Mouse (Mus musculus) lung, postnatal 0 days (tissue): Measurements from ENCODE around the gene Gm20403. TPM values are rescaled to one million over a fixed set of nuclear protein-coding genes. Genes with fewer than 3 reads are reported as not detected.

Source experiments
- ATAC-seq: fragments of 200-750 bp; cut with Nextera tagmentation; 2 replicates; pipeline ENCODE4 v1.8.0; 2017; ENCODE audit warnings: moderate library complexity
- DNase-seq: peaks from one replicate; pipeline ENCODE4 v3.0.0-alpha.2; 2016; ENCODE audit warnings: low spot score
- H3K27ac ChIP-seq: fragments of 300-500 bp; sonication (generic); 2 replicates; pipeline ENCODE4 v1.5.1; 2014; ENCODE audit warnings: antibody characterized with exemption, mild to moderate bottlenecking, low read length, mixed read lengths
- H3K27me3 ChIP-seq: fragments of 300-500 bp; sonication (generic); replicated peaks from 2 replicates; pipeline ENCODE4 v1.6.1; 2014; ENCODE audit warnings: low read length, mixed read lengths; ENCODE audit not compliant: insufficient read depth
- H3K36me3 ChIP-seq: fragments of 300-500 bp; sonication (generic); 2 replicates; pipeline ENCODE4 v1.6.1; 2014; ENCODE audit warnings: low read length, mixed read lengths; ENCODE audit not compliant: insufficient read depth
- H3K4me1 ChIP-seq: fragments of 300-500 bp; sonication (generic); 2 replicates; pipeline ENCODE4 v1.6.1; 2014; ENCODE audit warnings: antibody characterized with exemption, low read depth, low read length, mixed read lengths; ENCODE audit not compliant: insufficient read depth
- H3K4me2 ChIP-seq: fragments of 300-500 bp; sonication (generic); replicated peaks from 2 replicates; pipeline ENCODE4 v1.6.1; 2014; ENCODE audit warnings: low read depth, mild to moderate bottlenecking, low read length, moderate library complexity, mixed read lengths
- H3K4me3 ChIP-seq: fragments of 300-500 bp; sonication (generic); 2 replicates; pipeline ENCODE4 v1.5.1; 2014; ENCODE audit warnings: low read depth, low read length
- H3K9ac ChIP-seq: fragments of 300-500 bp; sonication (generic); replicated peaks from 2 replicates; pipeline ENCODE4 v1.6.1; 2014; ENCODE audit warnings: low read depth, mild to moderate bottlenecking
- H3K9me3 ChIP-seq: fragments of 300-500 bp; sonication (generic); 2 replicates; pipeline ENCODE4 v1.6.1; 2016; ENCODE audit warnings: low read length, mixed read lengths
- CTCF ChIP-seq: IDR thresholded peaks from 2 replicates; pipeline ENCODE4 v1.5.1; 2016; ENCODE audit warnings: antibody characterized with exemption, mild to moderate bottlenecking
- EP300 ChIP-seq: IDR thresholded peaks from 2 replicates; pipeline ENCODE4 v1.6.1; 2016; ENCODE audit warnings: antibody characterized with exemption, mild to moderate bottlenecking, control low read depth
- whole genome bisulfite sequencing: fragments of 180-500 bp; shearing (Covaris S2); extraction: QIAGEN DNeasy Blood & Tissue Kit; methylation state at CpG from one replicate; pipeline ENCODE4 v1.1.7; 2014; 5-methylcytosine and 5-hydroxymethylcytosine counted together
- polyA plus RNA-seq: library from polyadenylated mRNA; unstranded; fragments of >200 nt; fragmentation: Nextera tagmentation; extraction: Ambion mirVana; gene quantifications from 2 replicates; pipeline ENCODE4 v1.2.1, GENCODE M21; 2015

Gene Gm20403
- polyA plus RNA-seq, 1 experiment from 2014 or later, result not detected

GRCm38 (mm10) chr12:55015428-55015827 is 29.1 kb upstream of the Gm20403 start:
- no peaks in the 10 kb centered on the region for H3K27me3 ChIP-seq
- H3K9ac ChIP-seq, result no peak overlapping the region
- H3K4me2 ChIP-seq, result no peak overlapping the region
- H3K27ac ChIP-seq, result no peak overlapping the region
- no peaks in the 10 kb centered on the region for H3K4me1 ChIP-seq
- DNase-seq (no peak), ATAC-seq (no peak)
- H3K4me3 ChIP-seq, result no peak overlapping the region
- no peaks in the 10 kb centered on the region for H3K9me3 ChIP-seq
- no peaks in the 10 kb centered on the region for H3K36me3 ChIP-seq
- 87% methylated on average over 5 of the region's 5 CpGs for WGBS
- no peak for TF ChIP-seq EP300
- TF ChIP-seq CTCF, result no peak

DNA sequence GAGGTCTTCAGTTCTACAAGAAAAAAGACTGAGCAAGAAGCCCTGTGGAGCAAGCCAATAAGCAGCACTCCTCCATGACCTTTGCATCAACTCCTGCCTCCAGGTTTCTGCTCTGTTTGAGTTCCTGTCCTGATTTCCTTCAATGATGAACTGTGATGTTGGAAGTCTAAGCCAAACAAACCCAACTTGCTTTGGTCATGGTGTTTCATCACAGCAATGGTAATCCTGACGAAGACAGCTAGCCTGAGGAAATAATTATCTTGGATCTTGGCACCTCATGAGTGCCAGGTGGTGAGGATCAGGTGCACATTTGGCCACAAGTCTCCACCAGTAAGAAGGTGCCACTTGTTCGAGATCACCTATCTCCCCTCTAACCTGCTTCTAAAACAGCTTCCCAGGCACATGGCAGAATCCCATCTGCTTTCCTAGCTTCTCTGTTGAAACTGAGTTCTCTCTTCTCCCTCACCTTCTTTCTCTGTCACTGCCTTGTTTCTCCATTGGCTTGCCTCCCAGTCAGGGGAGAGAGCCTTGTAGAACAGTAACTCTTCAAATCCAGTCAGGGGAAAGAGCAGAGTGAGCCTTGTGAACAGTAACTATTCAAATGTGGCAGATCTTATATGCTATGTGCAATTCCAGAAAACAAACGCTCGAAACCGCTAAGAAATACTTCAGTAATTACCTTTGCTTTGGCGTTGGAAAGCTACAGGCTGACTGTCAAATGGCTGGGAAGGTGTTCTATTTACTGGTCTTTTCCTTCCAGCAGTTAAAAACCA is 27.5 kb upstream of the Gm20403 start, which contains the start of gene Baz1a:
Gene Baz1a, minus strand, starts transcription at position 723 of the 773 bp plus-strand sequence.
- Histone ChIP-seq H3K4me2 (no peak within 1 kb of the TSS), H3K36me3 (no peaks in the 10 kb centered on the region), H3K27ac (no peak within 1 kb of the TSS), H3K27me3 (no peaks in the 10 kb centered on the region), H3K4me3 (no peak within 1 kb of the TSS), H3K9me3 (no peaks in the 10 kb centered on the region), H3K9ac (no peak within 1 kb of the TSS), H3K4me1 (no peaks in the 10 kb centered on the region)
- ATAC-seq (no peak), DNase-seq (no peak)
- TF ChIP-seq CTCF (no peak), EP300 (no peak)
- WGBS, result 77% methylated on average over 6 of the region's 6 CpGs

GRCm38 (mm10) chr12:55013031-55013430 is 26.7 kb upstream of the Gm20403 start:
- TF ChIP-seq EP300 (no peak), CTCF (no peak)
- 58% methylated on average over 1 of the region's 1 CpGs for WGBS
- Histone ChIP-seq H3K9ac (no peak overlapping the region), H3K27ac (no peak overlapping the region), H3K36me3 (no peaks in the 10 kb centered on the region), H3K4me3 (no peak overlapping the region), H3K4me2 (no peak overlapping the region), H3K27me3 (no peaks in the 10 kb centered on the region), H3K4me1 (no peaks in the 10 kb centered on the region), H3K9me3 (no peaks in the 10 kb centered on the region)
- DNase-seq (no peak), ATAC-seq (no peak)

DNA sequence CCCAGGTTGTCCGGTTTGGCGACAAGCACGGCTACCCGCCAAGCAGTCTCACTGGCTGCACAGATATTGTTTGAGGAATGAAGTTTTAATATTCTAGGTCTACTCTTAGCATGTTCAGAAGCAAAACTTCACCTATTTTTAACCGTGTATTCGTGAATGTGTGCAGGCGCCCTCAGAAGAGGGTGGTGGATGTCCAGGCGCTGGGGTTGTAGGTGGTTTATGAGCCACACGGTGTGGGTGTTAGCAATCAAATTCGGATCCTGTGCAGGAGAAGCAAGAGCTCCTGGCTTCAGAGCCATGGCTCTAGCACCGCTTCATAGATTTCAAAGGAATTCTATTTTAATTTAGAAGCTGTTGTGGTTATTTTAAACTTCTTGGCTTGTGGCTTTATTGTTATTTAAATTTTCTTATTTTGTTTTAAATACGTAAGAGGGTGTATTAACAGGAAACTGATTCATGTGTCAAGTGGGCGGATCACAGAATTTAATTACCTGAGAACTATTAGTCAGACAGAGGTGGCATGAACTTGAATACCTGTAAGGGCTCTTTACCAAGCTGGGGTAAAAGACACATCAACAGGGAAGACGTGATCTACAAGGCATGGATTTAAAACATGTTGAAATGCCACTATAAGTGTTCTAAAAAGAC is 21.2 kb upstream of the Gm20403 start:
- WGBS, result 79% methylated on average over 14 of the region's 14 CpGs
- H3K27me3 ChIP-seq, result no peaks in the 10 kb centered on the region
- H3K4me3 ChIP-seq, result no peak overlapping the region
- no peak overlapping the region for H3K9ac ChIP-seq
- no peaks in the 10 kb centered on the region for H3K36me3 ChIP-seq
- DNase-seq, result no peak
- no peaks in the 10 kb centered on the region for H3K9me3 ChIP-seq
- no peak overlapping the region for H3K4me2 ChIP-seq
- no peak for TF ChIP-seq CTCF
- no peak for TF ChIP-seq EP300
- H3K4me1 ChIP-seq, result no peaks in the 10 kb centered on the region
- no peak overlapping the region for H3K27ac ChIP-seq
- no peak for ATAC-seq

GRCm38 (mm10) chr12:55006071-55006470 is 19.7 kb upstream of the Gm20403 start:
- no peak overlapping the region for H3K4me2 ChIP-seq
- H3K4me1 ChIP-seq, result no peaks in the 10 kb centered on the region
- ATAC-seq, result no peak

GRCm38 (mm10) chr12:55004396-55004795 is 18.1 kb upstream of the Gm20403 start:
- Histone ChIP-seq H3K4me1 (no peaks in the 10 kb centered on the region), H3K27me3 (no peaks in the 10 kb centered on the region), H3K36me3 (no peaks in the 10 kb centered on the region), H3K4me3 (no peak overlapping the region), H3K27ac (no peak overlapping the region), H3K9me3 (no peaks in the 10 kb centered on the region), H3K4me2 (no peak overlapping the region), H3K9ac (no peak overlapping the region)
- WGBS, result 80% methylated on average over 3 of the region's 3 CpGs
- DNase-seq, result no peak
- no peak for TF ChIP-seq EP300
- TF ChIP-seq CTCF, result no peak
- ATAC-seq, result no peak

More at GRCm38 (mm10) chr12:55006071-55006470, 19.7 kb upstream of the Gm20403 start:
- TF ChIP-seq CTCF (no peak), EP300 (no peak)
- H3K9ac ChIP-seq, result no peak overlapping the region
- H3K27ac ChIP-seq, result no peak overlapping the region
- no peaks in the 10 kb centered on the region for H3K9me3 ChIP-seq
- DNase-seq, result no peak
- no peaks in the 10 kb centered on the region for H3K27me3 ChIP-seq
- no peaks in the 10 kb centered on the region for H3K36me3 ChIP-seq
- 95% methylated on average over 7 of the region's 7 CpGs for WGBS
- H3K4me3 ChIP-seq, result no peak overlapping the region
